Mouse (Mus musculus): ENCODE data around the gene Mapk13.

DNA sequence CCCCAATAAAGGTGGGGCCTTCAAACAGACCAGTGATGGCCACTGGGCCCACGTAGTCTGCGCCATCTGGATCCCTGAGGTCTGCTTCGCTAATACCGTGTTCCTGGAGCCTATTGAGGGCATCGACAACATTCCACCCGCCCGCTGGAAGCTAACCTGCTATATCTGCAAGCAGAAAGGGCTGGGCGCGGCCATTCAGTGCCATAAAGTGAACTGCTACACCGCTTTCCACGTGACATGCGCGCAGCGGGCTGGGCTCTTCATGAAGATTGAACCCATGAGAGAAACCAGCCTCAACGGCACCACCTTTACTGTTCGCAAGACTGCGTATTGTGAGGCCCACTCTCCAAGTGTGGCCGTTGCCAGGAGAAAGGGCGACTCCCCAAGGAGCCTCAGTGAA is 37.7 kb downstream of the Mapk13 start:
- TF ChIP-seq CTCF (IDR thresholded peaks at IDR 0.05; ENCODE audit: low read depth), result no peak
- no peak for TF ChIP-seq EP300 (optimal IDR thresholded peaks at IDR 0.05)
